ENCODE assay signal across 16 mouse cellular contexts in genomic region chr1:190996346-190996877, GRCm38 (mm10). TPM values are rescaled to one million over a fixed set of nuclear protein-coding genes. Genes with fewer than 3 reads are reported as not detected.
A peak's percentile ranks its signal among the peaks of the same experiment; 100 is the strongest.
DNase-seq lines count a peak whose midpoint lies in the region; ATAC-seq and TF ChIP-seq lines count a peak whose summit lies in the region.
"Had no signal": no experiment of that assay in that cellular context is flagged by ENCODE, and none has a peak within 500 bp of the region (broad histone marks: within the 10 kb centered on the region; RNA-seq: fewer than 3 reads in every experiment).

No protein-coding gene starts in this region.

- H3K27ac ChIP-seq in stomach, postnatal 0 days (replicated peaks) = no peak overlapping the region
- H3K27ac ChIP-seq: hindbrain, embryonic 14.5 days; midbrain, embryonic 12.5 days had no signal

- no peak overlapping the region for H3K9ac ChIP-seq in stomach, postnatal 0 days (ENCODE audit: low read length)
- H3K9ac ChIP-seq: hindbrain, embryonic 14.5 days; midbrain, embryonic 12.5 days had no signal

- no peak for TF ChIP-seq EP300 in stomach, postnatal 0 days (optimal IDR thresholded peaks at IDR 0.05)

- H3K27me3 ChIP-seq in stomach, postnatal 0 days (ENCODE audit: control insufficient read depth, insufficient read depth, low read length) = no peaks in the 10 kb centered on the region
- H3K27me3 ChIP-seq: midbrain, embryonic 12.5 days had no signal

- H3K9me3 ChIP-seq in stomach, postnatal 0 days (ENCODE audit: control insufficient read depth, low read length) = no peaks in the 10 kb centered on the region

- 62% methylated on average over 6 of the region's 6 CpGs for WGBS in stomach, postnatal 0 days

- no peaks in the 10 kb centered on the region for H3K36me3 ChIP-seq in stomach, postnatal 0 days (ENCODE audit: control insufficient read depth, insufficient read depth, low read length)
- H3K36me3 ChIP-seq: midbrain, embryonic 12.5 days had no signal

- H3K4me2 ChIP-seq in stomach, postnatal 0 days (replicated peaks; ENCODE audit: low read depth) = no peak overlapping the region
- H3K4me2 ChIP-seq: hindbrain, embryonic 14.5 days; midbrain, embryonic 12.5 days had no signal

- no peaks in the 10 kb centered on the region for H3K4me1 ChIP-seq in stomach, postnatal 0 days (replicated peaks; ENCODE audit: control insufficient read depth, insufficient read depth)
- H3K4me1 ChIP-seq: midbrain, embryonic 12.5 days had no signal

- DNase-seq in adrenal gland, adult 2 months = peak; percentile 63
- DNase-seq in adrenal gland, postnatal 4 days (ENCODE audit: low spot score in 2 of 2) = no peak
- DNase-seq in kidney, adult 9 months = peak; percentile 24
- DNase-seq in kidney, postnatal 25 days = no peak
- DNase-seq in thymus, postnatal 0 days (ENCODE audit: low spot score) = peak; percentile 18
- DNase-seq in thymus, adult 18-20 months = no peak
- DNase-seq in stomach, postnatal 0 days (ENCODE audit: low spot score) = no peak
- DNase-seq in T-cell, adult 2 months (ENCODE audit: low spot score) = no peak
- DNase-seq: kidney, adult 8-10 months; left cerebral cortex, postnatal 4 days; lung, adult 2 months had no signal

- H3K4me3 ChIP-seq in stomach, postnatal 0 days (ENCODE audit: low read depth, low read length) = no peak overlapping the region
- H3K4me3 ChIP-seq: midbrain, embryonic 12.5 days had no signal

- no peak for ATAC-seq in stomach, postnatal 0 days (ENCODE audit: low FRiP score, low TSS enrichment)

- peak; percentile 67 for TF ChIP-seq CTCF in stomach, postnatal 0 days (IDR thresholded peaks at IDR 0.05; ENCODE audit: low read depth)

RNA-seq across cellular contexts. Expression of gene Vash2, which starts 17.3 kb away (rescaled TPM):
- total RNA-seq in adrenal gland, adult 2 months (2021) = under 1 TPM; 0.17 to 0.24 TPM
- 0.17 and 1.1 TPM in 2 replicates for polyA plus RNA-seq in adrenal gland, adult 2 months (2012; rRNA removed)
- 1 to 10 TPM; 5.6 to 5.9 TPM for total RNA-seq in adrenal gland, postnatal 4 days (2021)
- 7.4 and 8.9 TPM in 2 replicates for polyA plus RNA-seq in thymus, postnatal 0 days (2015; fragmentation: Nextera tagmentation; extraction: Ambion mirVana)
- 3.8 and 4.2 TPM in 2 replicates for polyA plus RNA-seq in stomach, postnatal 0 days (2015; fragmentation: Nextera tagmentation; extraction: Ambion mirVana)

RNA-seq across cellular contexts. Expression of gene Flvcr1, which starts 29.5 kb away (rescaled TPM):
- total RNA-seq in adrenal gland, adult 2 months (2021) = 10 to 100 TPM in 1 of 2 experiments, 1 to 10 TPM in 1; 9.5 to 16.8 TPM
- polyA plus RNA-seq in adrenal gland, adult 2 months (2012; rRNA removed) = 20.7 and 27.7 TPM in 2 replicates
- total RNA-seq in adrenal gland, postnatal 4 days (2021) = 10 to 100 TPM; 16.7 to 19.6 TPM
- 9.3 and 13.5 TPM in 2 replicates for polyA plus RNA-seq in thymus, postnatal 0 days (2015; fragmentation: Nextera tagmentation; extraction: Ambion mirVana)
- 2.9 and 3.2 TPM in 2 replicates for polyA plus RNA-seq in stomach, postnatal 0 days (2015; fragmentation: Nextera tagmentation; extraction: Ambion mirVana)

RNA-seq across cellular contexts. Expression of gene Spata45, which starts 40.0 kb away (rescaled TPM):
- not detected for total RNA-seq in adrenal gland, adult 2 months (2021)
- not detected in 2 replicates for polyA plus RNA-seq in adrenal gland, adult 2 months (2012; rRNA removed)
- not detected for total RNA-seq in adrenal gland, postnatal 4 days (2021)
- polyA plus RNA-seq in thymus, postnatal 0 days (2015; fragmentation: Nextera tagmentation; extraction: Ambion mirVana) = not detected in 2 replicates
- not detected in 2 replicates for polyA plus RNA-seq in stomach, postnatal 0 days (2015; fragmentation: Nextera tagmentation; extraction: Ambion mirVana)
- total RNA-seq: layer of hippocampus, postnatal 10 days; left cerebral cortex, postnatal 4 days had no signal
- polyA plus RNA-seq: heart, embryonic 14.5 days; hindbrain, embryonic 14.5 days; lung, adult 2 months; midbrain, embryonic 12.5 days; stomach, embryonic 16.5 days had no signal

Comparison
In these comparisons a context has a peak if more than half of its experiments do, and no peak if none do; other contexts are left out.
1. DNase-seq: peak in adrenal gland, adult 2 months (single experiment), kidney, adult 9 months (single experiment) and thymus, postnatal 0 days (single experiment); none in adrenal gland, postnatal 4 days (0 of 2), kidney, postnatal 25 days (0 of 2), thymus, adult 18-20 months (0 of 2), stomach, postnatal 0 days (single experiment) and T-cell, adult 2 months (single experiment).